Mouse (Mus musculus): ENCODE measurements around the gene Gm26938.

Gene Gm26938

GRCm38 (mm10) chr5:139793338-139794089, 32.7 kb downstream of the Gm26938 start:
- DNase-seq: peak; percentile 77

GRCm38 (mm10) chr5:139792966-139793337, 33.3 kb downstream of the Gm26938 start:
- DNase-seq: no peak

GRCm38 (mm10) chr5:139792159-139792775, 33.9 kb downstream of the Gm26938 start:
- no peak for DNase-seq

GRCm38 (mm10) chr5:139791227-139792158, 34.7 kb downstream of the Gm26938 start, which contains the start of gene Mafk:
Gene Mafk (plus strand): TSS chr5:139791513.
- DNase-seq: peak; percentile 98

- DNase-seq: no peak
These were observed 36.7 kb downstream of the Gm26938 start for GRCm38 (mm10) chr5:139789466-139789865.

GRCm38 (mm10) chr5:139781406-139781805, 44.8 kb downstream of the Gm26938 start:
- no peak for DNase-seq

GRCm38 (mm10) chr5:139776966-139777365, 49.2 kb downstream of the Gm26938 start:
- DNase-seq: no peak

- peak; percentile 99 for DNase-seq
These were observed 50.8 kb downstream of the Gm26938 start, which contains the start of gene Ints1 for GRCm38 (mm10) chr5:139775216-139775926. Gene Ints1 (minus strand): TSS chr5:139775674.

GRCm38 (mm10) chr5:139768216-139768615, 58.0 kb downstream of the Gm26938 start:
- no peak for DNase-seq

GRCm38 (mm10) chr5:139764296-139764695, 61.9 kb downstream of the Gm26938 start:
- no peak for DNase-seq

GRCm38 (mm10) chr5:139758096-139758495, 68.1 kb downstream of the Gm26938 start:
- no peak for DNase-seq
